Mouse (Mus musculus): ENCODE data around the gene Rab31. TPM values are rescaled to one million over a fixed set of nuclear protein-coding genes. Genes with fewer than 3 reads are reported as not detected.
A peak's percentile ranks its signal among the peaks of the same experiment; 100 is the strongest.

Gene Rab31
- polyA plus RNA-seq, 1 experiment from 2014 or later: 32.5 TPM

DNA sequence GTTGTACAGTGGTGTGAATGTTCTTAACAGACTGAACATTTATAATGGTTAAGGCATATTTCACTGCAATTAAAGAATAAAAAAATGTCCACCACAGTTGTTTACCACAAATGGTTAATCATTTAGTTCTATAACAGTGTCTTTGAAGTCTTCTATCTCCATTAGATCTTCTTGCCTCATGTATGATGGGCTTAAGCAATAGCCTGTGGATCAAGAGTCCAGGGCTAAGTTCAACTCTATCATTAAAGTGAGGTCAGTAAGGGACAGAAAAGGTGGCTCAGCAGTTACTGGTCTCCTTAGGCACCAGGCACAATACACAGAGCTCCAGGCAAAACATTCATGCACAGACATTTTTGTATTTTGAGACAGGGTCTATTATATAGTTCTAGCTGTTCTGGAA lies 149.4 kb downstream of the Rab31 start:
- no peak overlapping the region for H3K9ac ChIP-seq
- H3K4me1 ChIP-seq (replicated peaks): no peaks in the 10 kb centered on the region
- H3K4me2 ChIP-seq (replicated peaks): no peak overlapping the region
- no peaks in the 10 kb centered on the region for H3K27me3 ChIP-seq (replicated peaks)
- H3K27ac ChIP-seq: no peak overlapping the region
- H3K9me3 ChIP-seq: no peaks in the 10 kb centered on the region
- ATAC-seq: peak; percentile 70
- no peak overlapping the region for H3K4me3 ChIP-seq (replicated peaks)
- no peaks in the 10 kb centered on the region for H3K36me3 ChIP-seq

DNA sequence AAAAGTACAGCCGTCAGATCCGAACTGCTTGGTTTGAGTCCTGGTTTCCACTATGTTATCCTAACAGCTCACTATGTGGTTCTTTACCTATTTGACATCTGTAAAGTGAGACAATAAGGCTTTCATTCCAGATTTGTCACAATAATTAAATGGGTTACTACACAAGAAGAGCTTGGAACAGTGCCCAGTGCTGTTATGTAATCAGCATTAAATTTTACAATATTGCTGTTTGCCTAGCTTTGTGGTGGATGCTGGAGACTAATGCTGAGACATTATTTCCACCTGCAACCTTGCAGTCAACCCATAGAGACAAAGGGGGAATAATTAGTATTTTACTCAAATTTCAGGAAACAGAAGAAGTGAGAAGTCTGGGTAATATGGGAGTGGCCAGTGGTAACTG lies 154.1 kb downstream of the Rab31 start:
- Histone ChIP-seq H3K4me2 (replicated peaks) (no peak overlapping the region), H3K4me1 (replicated peaks) (no peaks in the 10 kb centered on the region), H3K27ac (no peak overlapping the region), H3K4me3 (replicated peaks) (no peak overlapping the region), H3K9me3 (no peaks in the 10 kb centered on the region), H3K9ac (no peak overlapping the region), H3K27me3 (replicated peaks) (no peaks in the 10 kb centered on the region), H3K36me3 (no peaks in the 10 kb centered on the region)
- WGBS: 83% methylated on average over 2 of the region's 2 CpGs
- ATAC-seq: no peak

DNA sequence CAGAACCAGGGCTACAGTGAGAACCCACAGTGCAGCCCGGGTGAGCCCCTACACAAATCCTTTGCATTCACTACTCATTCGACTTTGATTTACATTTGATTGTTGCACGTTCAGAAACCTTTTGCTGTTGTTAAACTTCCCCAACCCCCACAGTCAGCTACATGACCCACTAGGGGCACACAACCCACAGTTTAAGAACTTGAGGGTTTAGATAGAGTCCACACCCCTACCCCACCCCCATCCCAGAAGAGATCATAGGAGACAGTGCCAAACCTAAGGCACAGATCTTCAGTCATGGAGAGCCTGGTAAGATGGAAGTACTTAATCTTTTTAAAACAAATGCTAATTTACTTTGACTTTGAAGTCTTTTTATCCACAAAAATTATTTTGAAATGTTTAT lies 156.9 kb downstream of the Rab31 start:
- no peaks in the 10 kb centered on the region; the same call in 1 of the 2 replicates for H3K4me1 ChIP-seq (replicated peaks)
- no peak for ATAC-seq
- no peak overlapping the region for H3K4me3 ChIP-seq (replicated peaks)
- H3K9me3 ChIP-seq: no peaks in the 10 kb centered on the region
- H3K27ac ChIP-seq: no peak overlapping the region
- no peak overlapping the region for H3K9ac ChIP-seq
- no peak overlapping the region for H3K4me2 ChIP-seq (replicated peaks)
- no peaks in the 10 kb centered on the region for H3K27me3 ChIP-seq (replicated peaks)
- WGBS: 48% methylated on average over 3 of the region's 3 CpGs
- no peaks in the 10 kb centered on the region for H3K36me3 ChIP-seq

DNA sequence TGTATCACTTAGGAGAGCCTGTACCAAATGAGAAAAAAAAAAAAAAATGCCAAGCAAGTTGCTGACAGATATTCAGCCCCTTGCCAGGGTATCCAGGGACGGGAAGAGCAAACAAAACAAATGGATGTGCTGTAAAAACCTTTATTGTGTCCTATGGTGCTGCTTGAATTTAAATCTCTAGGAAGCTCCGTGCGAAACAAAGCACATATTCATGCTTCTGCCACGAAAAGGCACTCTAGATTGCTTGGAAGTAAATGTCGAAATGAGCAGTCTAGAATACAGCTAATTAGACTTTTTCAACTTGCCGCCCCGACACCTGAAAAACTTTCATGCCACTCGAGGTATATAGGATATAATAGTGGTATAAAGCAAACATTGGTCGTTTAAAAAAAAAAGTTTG lies 158.1 kb downstream of the Rab31 start:
- H3K4me3 ChIP-seq (replicated peaks): peak overlapping the region; percentile 97
- H3K36me3 ChIP-seq: no peaks in the 10 kb centered on the region
- WGBS: 1% methylated on average over 9 of the region's 9 CpGs
- peak overlapping the region; percentile 66 for H3K9ac ChIP-seq
- H3K4me1 ChIP-seq (replicated peaks): peaks cover 2% of the 10 kb centered on the region
- no peak for ATAC-seq
- H3K27ac ChIP-seq: peak overlapping the region; percentile 99
- H3K4me2 ChIP-seq (replicated peaks): peak overlapping the region; percentile 62
- no peaks in the 10 kb centered on the region for H3K27me3 ChIP-seq (replicated peaks)
- no peaks in the 10 kb centered on the region for H3K9me3 ChIP-seq

DNA sequence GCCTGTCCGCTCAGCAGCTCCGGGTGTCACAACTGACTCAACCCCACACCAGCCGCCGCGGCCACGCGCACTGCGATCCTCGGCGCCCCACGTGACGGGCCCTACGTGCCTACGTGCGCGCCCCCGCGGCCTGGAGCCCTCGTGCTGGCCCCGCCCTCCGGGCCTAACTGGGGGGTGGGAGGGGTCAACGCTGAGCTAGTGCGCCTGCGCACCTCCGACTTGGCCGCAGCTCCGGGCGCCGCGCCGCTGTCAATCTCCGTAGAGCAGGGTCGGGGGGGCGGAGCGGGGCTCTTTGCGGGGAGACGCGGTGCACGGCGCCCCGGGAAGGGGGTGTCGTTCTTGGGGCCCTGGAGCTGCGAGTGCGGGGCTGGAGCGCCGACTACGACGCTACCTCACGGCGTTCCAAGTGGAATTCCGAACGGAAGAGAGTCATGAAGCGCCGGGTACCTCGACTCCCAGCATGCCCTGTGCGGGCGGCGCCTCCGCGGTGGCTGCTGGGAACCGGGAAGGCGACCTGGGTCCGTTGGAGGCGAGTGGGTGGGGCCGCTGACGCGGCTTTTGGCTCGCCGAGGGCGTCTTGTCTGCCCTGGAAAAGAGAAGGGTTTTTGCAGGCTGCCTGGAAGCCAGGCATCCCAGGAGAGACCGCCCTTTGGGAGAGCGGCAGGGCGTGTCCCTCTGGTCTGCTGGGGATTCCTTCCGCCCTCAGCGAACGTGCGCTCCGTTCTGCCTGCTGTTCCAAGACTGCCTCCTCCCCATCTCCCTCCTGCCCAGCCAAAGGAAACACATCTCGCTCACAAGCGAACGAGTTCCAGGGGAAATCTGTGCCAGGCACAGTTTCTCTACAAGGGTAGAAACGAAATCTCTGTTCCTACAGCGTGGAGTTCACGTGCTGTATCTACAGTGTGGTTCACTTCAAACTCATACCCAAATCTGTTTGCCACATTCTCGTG lies 158.8 kb downstream of the Rab31 start, which contains the start of gene Vapa:
Gene Vapa, minus strand, starts transcription at position 93 of the 950 bp plus-strand sequence.
- peak within 1 kb of the TSS; percentile 68 for H3K4me2 ChIP-seq (replicated peaks)
- peak within 1 kb of the TSS; percentile 100 for H3K9ac ChIP-seq
- H3K27ac ChIP-seq: peak within 1 kb of the TSS; percentile 99
- peak within 1 kb of the TSS; percentile 97 for H3K4me3 ChIP-seq (replicated peaks)
- no peaks in the 10 kb centered on the region for H3K9me3 ChIP-seq
- H3K36me3 ChIP-seq: no peaks in the 10 kb centered on the region
- H3K27me3 ChIP-seq (replicated peaks): no peaks in the 10 kb centered on the region
- under 1% methylated on average over 85 of the region's 85 CpGs for WGBS
- H3K4me1 ChIP-seq (replicated peaks): peaks cover 9% of the 10 kb centered on the region
- ATAC-seq: peak; percentile 93

DNA sequence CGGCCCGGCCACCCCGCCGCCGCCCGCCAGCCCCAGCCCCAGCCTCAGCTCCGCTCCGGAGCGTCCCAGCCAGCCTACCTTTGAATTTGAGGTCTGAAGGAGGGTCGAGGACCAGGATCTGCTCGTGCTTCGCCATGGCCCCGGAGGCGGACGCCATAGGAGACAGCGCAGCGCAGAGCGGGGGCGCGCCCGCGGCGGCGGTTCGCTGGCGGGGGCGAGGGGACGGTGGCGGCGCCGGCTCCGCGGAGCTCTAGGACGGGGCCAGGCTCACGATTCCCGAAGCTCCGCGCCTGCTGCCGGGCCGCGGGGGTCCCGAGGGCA lies 159.4 kb downstream of the Rab31 start:
- Histone ChIP-seq H3K4me1 (replicated peaks) (peaks cover 11% of the 10 kb centered on the region), H3K27me3 (replicated peaks) (no peaks in the 10 kb centered on the region), H3K9me3 (no peaks in the 10 kb centered on the region), H3K4me3 (replicated peaks) (peak overlapping the region; percentile 97), H3K36me3 (no peaks in the 10 kb centered on the region), H3K27ac (peak overlapping the region; percentile 99), H3K9ac (peak overlapping the region; percentile 100), H3K4me2 (replicated peaks) (peak overlapping the region; percentile 68)
- WGBS: under 1% methylated on average over 42 of the region's 42 CpGs
- peak; percentile 54 for ATAC-seq

DNA sequence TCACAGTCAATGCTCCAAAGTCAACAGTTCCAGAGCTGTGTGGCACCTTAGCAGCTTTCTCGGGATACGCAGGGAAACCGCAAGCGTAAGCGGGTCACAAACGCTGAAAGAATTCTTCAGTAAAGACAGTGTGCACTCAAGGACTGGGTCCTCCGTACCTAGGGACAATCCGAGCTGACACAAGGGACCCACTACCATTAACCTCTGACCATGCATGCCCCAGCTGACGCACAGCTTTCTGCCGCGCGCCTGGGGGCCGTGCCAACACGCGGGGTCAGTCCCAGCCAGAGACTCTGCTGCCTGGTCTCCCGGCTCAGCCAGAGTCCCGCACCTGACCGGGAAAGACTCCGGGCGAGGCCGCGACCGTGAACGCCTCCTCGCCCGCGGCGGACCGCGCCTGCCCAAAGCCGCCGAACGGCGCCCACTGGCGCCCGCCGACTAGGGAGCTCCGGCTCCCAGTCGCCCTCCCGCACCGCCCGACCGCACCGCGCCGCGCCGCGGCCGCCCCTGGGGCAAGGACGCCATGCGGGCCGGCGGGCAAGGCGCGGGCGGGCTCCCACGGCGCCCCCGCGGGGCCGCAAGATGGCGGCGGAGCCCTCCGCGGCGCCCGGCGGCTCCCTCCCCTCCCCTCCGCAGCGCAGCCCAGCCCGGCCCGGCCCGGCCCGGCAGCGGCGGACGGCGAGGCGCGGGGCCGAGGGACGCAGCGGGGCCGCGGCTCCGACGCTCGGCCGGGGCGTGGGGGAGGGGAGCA lies 160.0 kb downstream of the Rab31 start:
- H3K27ac ChIP-seq: peak overlapping the region; percentile 99
- peaks cover 14% of the 10 kb centered on the region for H3K4me1 ChIP-seq (replicated peaks)
- no peaks in the 10 kb centered on the region for H3K9me3 ChIP-seq
- WGBS: under 1% methylated on average over 54 of the region's 91 CpGs
- H3K9ac ChIP-seq: peak overlapping the region; percentile 100
- no peaks in the 10 kb centered on the region for H3K36me3 ChIP-seq
- peak overlapping the region; percentile 68 for H3K4me2 ChIP-seq (replicated peaks)
- peak; percentile 39 for ATAC-seq
- peak overlapping the region; percentile 97 for H3K4me3 ChIP-seq (replicated peaks)
- H3K27me3 ChIP-seq (replicated peaks): no peaks in the 10 kb centered on the region

DNA sequence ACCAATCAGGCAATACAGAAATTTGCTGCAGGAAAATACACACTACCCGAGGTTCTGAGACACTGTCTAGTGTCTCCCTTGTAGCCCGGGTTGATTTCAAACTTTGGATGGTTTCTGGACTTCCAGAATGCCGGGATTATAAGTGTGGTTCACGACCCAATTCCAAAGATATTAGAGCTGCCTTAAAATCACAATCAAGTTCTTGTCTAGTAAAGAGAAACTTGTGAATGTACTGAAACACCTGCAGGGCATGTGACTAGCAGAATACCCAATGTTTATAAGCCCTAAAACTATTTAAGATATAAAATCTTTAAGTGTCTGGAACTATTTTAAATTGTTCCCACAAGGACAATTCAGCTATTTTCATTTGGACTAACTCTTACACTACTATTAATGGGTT lies 160.8 kb downstream of the Rab31 start:
- H3K27me3 ChIP-seq (replicated peaks): no peaks in the 10 kb centered on the region
- 5% methylated on average over 4 of the region's 4 CpGs for WGBS
- H3K27ac ChIP-seq: no peak overlapping the region
- no peaks in the 10 kb centered on the region for H3K9me3 ChIP-seq
- peak overlapping the region; percentile 68 for H3K4me2 ChIP-seq (replicated peaks)
- peak overlapping the region; percentile 97 for H3K4me3 ChIP-seq (replicated peaks)
- no peak for ATAC-seq
- no peak overlapping the region for H3K9ac ChIP-seq
- H3K36me3 ChIP-seq: no peaks in the 10 kb centered on the region
- peaks cover 18% of the 10 kb centered on the region for H3K4me1 ChIP-seq (replicated peaks)

DNA sequence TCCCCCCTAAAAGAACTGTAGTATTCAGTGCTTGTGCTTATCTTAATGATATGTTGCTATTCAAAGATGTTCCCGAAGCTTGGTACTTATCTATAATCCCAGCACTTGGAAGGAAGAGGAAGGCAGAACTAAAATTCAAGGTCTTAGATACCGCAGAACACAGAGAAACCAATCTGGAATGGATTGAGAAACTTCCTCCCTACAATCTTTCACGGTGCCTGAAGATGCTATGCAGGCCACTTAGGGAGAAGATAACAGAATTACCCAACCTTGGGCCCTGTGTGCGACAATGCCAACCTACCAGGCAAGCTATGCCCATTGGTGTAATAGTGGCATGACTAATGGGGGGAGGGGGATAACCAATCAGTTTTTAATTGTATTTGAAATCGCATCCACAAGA lies 163.8 kb downstream of the Rab31 start:
- H3K9me3 ChIP-seq: no peaks in the 10 kb centered on the region
- H3K36me3 ChIP-seq: no peaks in the 10 kb centered on the region
- no peak overlapping the region for H3K9ac ChIP-seq
- WGBS: 59% methylated on average over 5 of the region's 5 CpGs
- no peak for ATAC-seq
- peaks cover 25% of the 10 kb centered on the region for H3K4me1 ChIP-seq (replicated peaks)
- no peaks in the 10 kb centered on the region for H3K27me3 ChIP-seq (replicated peaks)
- no peak overlapping the region for H3K4me2 ChIP-seq (replicated peaks)
- H3K4me3 ChIP-seq (replicated peaks): no peak overlapping the region
- H3K27ac ChIP-seq: no peak overlapping the region

DNA sequence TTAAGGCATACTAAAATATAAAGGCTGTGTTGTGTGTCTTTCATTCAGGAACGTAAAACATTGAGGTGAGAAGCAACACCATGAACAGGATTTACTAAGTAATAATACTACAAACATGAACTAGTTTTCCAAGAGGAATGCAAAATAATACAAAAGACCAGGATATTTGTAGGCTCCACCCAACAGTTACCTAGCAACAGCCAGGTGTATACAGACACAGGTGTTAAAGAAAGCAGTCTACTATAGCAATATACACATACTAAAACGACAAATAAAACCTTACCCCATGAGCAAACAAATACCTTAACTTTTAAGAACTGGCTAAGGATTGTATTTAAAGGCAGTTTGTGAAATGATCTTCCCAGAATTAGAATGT lies 164.3 kb downstream of the Rab31 start:
- Histone ChIP-seq H3K27me3 (replicated peaks) (no peaks in the 10 kb centered on the region), H3K4me2 (replicated peaks) (no peak overlapping the region), H3K9me3 (no peaks in the 10 kb centered on the region), H3K36me3 (no peaks in the 10 kb centered on the region), H3K4me3 (replicated peaks) (no peak overlapping the region), H3K4me1 (replicated peaks) (peaks cover 25% of the 10 kb centered on the region), H3K27ac (no peak overlapping the region), H3K9ac (no peak overlapping the region)
- no peak for ATAC-seq
- WGBS: 74% methylated on average over 2 of the region's 2 CpGs

DNA sequence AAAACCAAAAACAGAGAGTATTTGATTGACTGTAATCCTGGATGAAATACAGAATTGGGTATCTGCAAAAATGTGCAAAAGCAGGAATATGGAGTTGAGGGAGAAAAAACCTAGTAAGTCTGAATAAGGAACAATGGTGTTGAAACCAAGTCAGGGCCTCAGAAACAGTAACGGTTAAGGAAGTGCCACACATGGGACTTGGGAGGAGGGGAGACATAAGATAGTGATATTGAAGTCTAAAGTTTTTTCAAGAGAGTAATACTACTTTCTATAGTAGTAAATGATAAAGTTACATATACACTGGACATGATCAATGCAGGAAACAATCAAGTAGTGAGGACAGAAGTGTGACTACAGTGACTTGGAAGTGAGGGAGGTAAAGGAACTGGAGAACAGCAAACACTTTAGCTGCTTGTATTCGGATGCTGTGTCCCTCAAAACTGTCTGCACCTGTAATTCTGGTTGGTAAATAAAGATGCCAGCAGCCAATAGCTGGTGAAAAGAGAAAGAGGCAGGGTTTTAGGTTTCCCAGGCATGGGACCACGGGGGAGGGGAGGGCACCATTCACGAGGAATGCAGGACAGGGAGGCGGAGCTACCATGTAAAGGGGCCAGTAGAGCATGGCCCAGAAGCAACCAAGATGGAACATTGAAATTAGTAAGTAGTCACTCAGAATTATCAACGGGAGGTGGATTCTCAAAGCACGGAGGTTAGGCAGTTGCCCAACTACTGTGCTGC lies 164.8 kb downstream of the Rab31 start:
- Histone ChIP-seq H3K4me1 (replicated peaks) (peaks cover 25% of the 10 kb centered on the region), H3K9me3 (no peaks in the 10 kb centered on the region), H3K4me2 (replicated peaks) (no peak overlapping the region), H3K36me3 (no peaks in the 10 kb centered on the region), H3K27me3 (replicated peaks) (no peaks in the 10 kb centered on the region), H3K4me3 (replicated peaks) (no peak overlapping the region), H3K27ac (no peak overlapping the region), H3K9ac (no peak overlapping the region)
- no peak for ATAC-seq
- 54% methylated on average over 7 of the region's 7 CpGs for WGBS

DNA sequence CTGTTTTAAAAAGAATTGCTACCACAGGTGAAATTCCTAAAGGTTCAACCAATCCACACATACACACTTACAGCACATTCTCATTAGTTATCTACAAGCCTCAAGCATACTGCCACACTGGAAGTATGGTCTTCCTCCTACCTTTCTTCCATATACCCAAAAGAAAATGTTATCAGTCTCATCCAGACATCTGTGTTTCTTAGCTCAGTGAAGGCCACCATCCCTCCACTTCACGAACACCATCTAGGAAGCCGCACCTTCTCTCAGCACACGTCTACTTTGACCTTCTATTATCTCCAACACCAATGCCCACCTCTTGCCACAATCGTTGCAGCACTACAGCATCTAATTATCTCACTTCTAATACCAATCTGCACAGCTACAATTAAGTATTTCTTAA lies 166.5 kb downstream of the Rab31 start:
- H3K27me3 ChIP-seq (replicated peaks): no peaks in the 10 kb centered on the region
- H3K9ac ChIP-seq: no peak overlapping the region
- no peak overlapping the region for H3K27ac ChIP-seq
- WGBS: 61% methylated on average over 4 of the region's 4 CpGs
- ATAC-seq: peak; percentile 24; the same call in 1 of the 2 replicates
- peaks cover 25% of the 10 kb centered on the region for H3K4me1 ChIP-seq (replicated peaks)
- H3K9me3 ChIP-seq: no peaks in the 10 kb centered on the region
- no peaks in the 10 kb centered on the region for H3K36me3 ChIP-seq
- no peak overlapping the region for H3K4me3 ChIP-seq (replicated peaks)
- H3K4me2 ChIP-seq (replicated peaks): no peak overlapping the region

Data from intestine, embryonic 15.5 days (tissue).